Mouse (Mus musculus) midbrain, embryonic 16.5 days (tissue): Measurements from ENCODE around the gene Ddx23. TPM values are rescaled to one million over a fixed set of nuclear protein-coding genes. Genes with fewer than 3 reads are reported as not detected.

ENCODE experiments used
- ATAC-seq: fragments of 200-750 bp; cut with Nextera tagmentation; 2 replicates; pipeline ENCODE4 v1.8.0; 2017; ENCODE audit warnings: moderate TSS enrichment
- H3K27ac ChIP-seq: fragments of 300-500 bp; sonication (generic); 2 replicates; pipeline ENCODE4 v1.5.1; 2014; ENCODE audit warnings: mild to moderate bottlenecking, low read length, mixed read lengths
- H3K27me3 ChIP-seq: fragments of 300-500 bp; sonication (generic); 2 replicates; pipeline ENCODE4 v1.6.1; 2014; ENCODE audit warnings: low read depth, low read length, mixed read lengths; ENCODE audit not compliant: control insufficient read depth, insufficient read depth
- H3K36me3 ChIP-seq: fragments of 300-500 bp; sonication (generic); 2 replicates; pipeline ENCODE4 v1.6.1; 2014; ENCODE audit warnings: mild to moderate bottlenecking, low read length, moderate library complexity, mixed read lengths; ENCODE audit not compliant: control insufficient read depth, insufficient read depth
- H3K4me1 ChIP-seq: fragments of 300-500 bp; sonication (generic); 2 replicates; pipeline ENCODE4 v1.6.1; 2014; ENCODE audit warnings: mild to moderate bottlenecking, low read length, mixed read lengths; ENCODE audit not compliant: control insufficient read depth, insufficient read depth
- H3K4me2 ChIP-seq: fragments of 300-500 bp; sonication (generic); 2 replicates; pipeline ENCODE4 v1.6.1; 2014; ENCODE audit warnings: mild to moderate bottlenecking, low read length, mixed read lengths
- H3K4me3 ChIP-seq: fragments of 300-500 bp; sonication (generic); 2 replicates; pipeline ENCODE4 v1.5.1; 2014; ENCODE audit warnings: low read depth, mild to moderate bottlenecking, low read length, moderate library complexity, mixed read lengths
- H3K9ac ChIP-seq: fragments of 300-500 bp; sonication (generic); 2 replicates; pipeline ENCODE4 v1.6.1; 2014; ENCODE audit warnings: low read depth, low read length, mixed read lengths
- H3K9me3 ChIP-seq: fragments of 300-500 bp; sonication (generic); replicated peaks from 2 replicates; pipeline ENCODE4 v1.6.1; 2014; ENCODE audit warnings: mild to moderate bottlenecking, low read length, mixed read lengths; ENCODE audit not compliant: control insufficient read depth, poor library complexity, severe bottlenecking
- WGBS: fragments of 180-500 bp; shearing (Covaris S2); extraction: QIAGEN DNeasy Blood & Tissue Kit; methylation state at CpG from one replicate; pipeline ENCODE4 v1.1.7; 2014; 5-methylcytosine and 5-hydroxymethylcytosine counted together
- polyA plus RNA-seq: library from polyadenylated mRNA; unstranded; fragments of >200 nt; fragmentation: Nextera tagmentation; extraction: Ambion mirVana; gene quantifications from 2 replicates; pipeline ENCODE4 v1.2.1, GENCODE M21; 2015

Gene Ddx23
- polyA plus RNA-seq, 1 experiment from 2014 or later, result 17.8 TPM

- H3K4me1 ChIP-seq, result peaks cover 29% of the 10 kb centered on the region
- H3K4me3 ChIP-seq, result 0 out of 2 replicates have a peak overlapping the region, but pooled peaks have one; percentile 3
- H3K9me3 ChIP-seq, result no peaks in the 10 kb centered on the region
- no peaks in the 10 kb centered on the region for H3K27me3 ChIP-seq
- WGBS, result 30% methylated on average over 3 of the region's 3 CpGs
- no peak for ATAC-seq
- H3K9ac ChIP-seq, result peak overlapping the region; percentile 46
- H3K4me2 ChIP-seq, result peak overlapping the region; percentile 69
- peaks cover 19% of the 10 kb centered on the region for H3K36me3 ChIP-seq
- H3K27ac ChIP-seq, result no peak overlapping the region
Measured at GRCm38 (mm10) chr15:98637155-98637554, 25.5 kb downstream of the Ddx23 start.

- peaks cover 12% of the 10 kb centered on the region for H3K36me3 ChIP-seq
- H3K27me3 ChIP-seq, result no peaks in the 10 kb centered on the region
- peak overlapping the region; percentile 96 for H3K9ac ChIP-seq
- no peak overlapping the region for H3K27ac ChIP-seq
- H3K9me3 ChIP-seq, result no peaks in the 10 kb centered on the region
- H3K4me1 ChIP-seq, result peaks cover 32% of the 10 kb centered on the region
- peak overlapping the region; percentile 84 for H3K4me3 ChIP-seq
- ATAC-seq, result no peak
- peak overlapping the region; percentile 69 for H3K4me2 ChIP-seq
- WGBS, result 15% methylated on average over 5 of the region's 5 CpGs
Measured at GRCm38 (mm10) chr15:98636517-98636916, 26.2 kb downstream of the Ddx23 start.

- no peaks in the 10 kb centered on the region for H3K27me3 ChIP-seq
- peak overlapping the region; percentile 84 for H3K4me3 ChIP-seq
- ATAC-seq, result peak; percentile 4; the same call in 1 of the 2 replicates
- peak overlapping the region; percentile 69 for H3K4me2 ChIP-seq
- H3K9ac ChIP-seq, result peak overlapping the region; percentile 96
- WGBS, result 0% methylated on average over 21 of the region's 21 CpGs
- H3K27ac ChIP-seq, result peak overlapping the region; percentile 98
- H3K4me1 ChIP-seq, result peaks cover 36% of the 10 kb centered on the region
- H3K36me3 ChIP-seq, result peaks cover 6% of the 10 kb centered on the region
- no peaks in the 10 kb centered on the region for H3K9me3 ChIP-seq
Measured at GRCm38 (mm10) chr15:98635291-98635841, 27.3 kb downstream of the Ddx23 start.

GRCm38 (mm10) chr15:98634541-98635081, 28.1 kb downstream of the Ddx23 start:
- Histone ChIP-seq H3K4me2 (peak overlapping the region; percentile 69), H3K4me1 (peaks cover 36% of the 10 kb centered on the region)

GRCm38 (mm10) chr15:98633822-98634470, 28.7 kb downstream of the Ddx23 start:
- H3K4me1 ChIP-seq, result peaks cover 39% of the 10 kb centered on the region

More at GRCm38 (mm10) chr15:98634541-98635081, 28.1 kb downstream of the Ddx23 start:
- Histone ChIP-seq H3K9me3 (no peaks in the 10 kb centered on the region), H3K9ac (peak overlapping the region; percentile 96), H3K27me3 (no peaks in the 10 kb centered on the region), H3K36me3 (no peaks in the 10 kb centered on the region; the same call in 1 of the 2 replicates), H3K4me3 (peak overlapping the region; percentile 84), H3K27ac (peak overlapping the region; percentile 98)
- peak; percentile 65 for ATAC-seq
- WGBS, result under 1% methylated on average over 28 of the region's 65 CpGs

GRCm38 (mm10) chr15:98632921-98633320, 29.8 kb downstream of the Ddx23 start:
- Histone ChIP-seq H3K9ac (peak overlapping the region; percentile 96), H3K4me1 (peaks cover 48% of the 10 kb centered on the region), H3K36me3 (no peaks in the 10 kb centered on the region), H3K27ac (peak overlapping the region; percentile 98), H3K27me3 (no peaks in the 10 kb centered on the region), H3K9me3 (no peaks in the 10 kb centered on the region), H3K4me3 (peak overlapping the region; percentile 84), H3K4me2 (peak overlapping the region; percentile 69)
- 0% methylated on average over 4 of the region's 4 CpGs for WGBS
- no peak for ATAC-seq

More at GRCm38 (mm10) chr15:98633822-98634470, 28.7 kb downstream of the Ddx23 start:
- WGBS, result under 1% methylated on average over 25 of the region's 25 CpGs
- Histone ChIP-seq H3K27me3 (no peaks in the 10 kb centered on the region), H3K9ac (peak overlapping the region; percentile 96), H3K9me3 (no peaks in the 10 kb centered on the region), H3K36me3 (no peaks in the 10 kb centered on the region), H3K4me2 (peak overlapping the region; percentile 69), H3K4me3 (peak overlapping the region; percentile 84), H3K27ac (peak overlapping the region; percentile 98)
- peak; percentile 3 for ATAC-seq

- Histone ChIP-seq H3K36me3 (no peaks in the 10 kb centered on the region), H3K4me1 (peaks cover 41% of the 10 kb centered on the region), H3K9ac (peak overlapping the region; percentile 96), H3K27me3 (no peaks in the 10 kb centered on the region), H3K9me3 (no peaks in the 10 kb centered on the region), H3K4me2 (peak overlapping the region; percentile 69), H3K27ac (peak overlapping the region; percentile 98), H3K4me3 (peak overlapping the region; percentile 84)
- under 1% methylated on average over 23 of the region's 25 CpGs for WGBS
- ATAC-seq, result peak; percentile 69
Measured at GRCm38 (mm10) chr15:98632107-98632744, 30.5 kb downstream of the Ddx23 start.

- Histone ChIP-seq H3K27me3 (no peaks in the 10 kb centered on the region), H3K4me1 (peaks cover 33% of the 10 kb centered on the region), H3K36me3 (no peaks in the 10 kb centered on the region), H3K9ac (peak overlapping the region; percentile 96), H3K4me3 (peak overlapping the region; percentile 84), H3K27ac (peak overlapping the region; percentile 98), H3K4me2 (peak overlapping the region; percentile 69), H3K9me3 (no peaks in the 10 kb centered on the region)
- WGBS, result under 1% methylated on average over 18 of the region's 18 CpGs
- ATAC-seq, result 0 out of 2 replicates have a peak, but pooled peaks have one; percentile 11
Measured at GRCm38 (mm10) chr15:98631493-98631892, 31.2 kb downstream of the Ddx23 start.
